Mouse (Mus musculus): Measurements from ENCODE around the gene Zbtb20.

Zbtb20 gene

DNA sequence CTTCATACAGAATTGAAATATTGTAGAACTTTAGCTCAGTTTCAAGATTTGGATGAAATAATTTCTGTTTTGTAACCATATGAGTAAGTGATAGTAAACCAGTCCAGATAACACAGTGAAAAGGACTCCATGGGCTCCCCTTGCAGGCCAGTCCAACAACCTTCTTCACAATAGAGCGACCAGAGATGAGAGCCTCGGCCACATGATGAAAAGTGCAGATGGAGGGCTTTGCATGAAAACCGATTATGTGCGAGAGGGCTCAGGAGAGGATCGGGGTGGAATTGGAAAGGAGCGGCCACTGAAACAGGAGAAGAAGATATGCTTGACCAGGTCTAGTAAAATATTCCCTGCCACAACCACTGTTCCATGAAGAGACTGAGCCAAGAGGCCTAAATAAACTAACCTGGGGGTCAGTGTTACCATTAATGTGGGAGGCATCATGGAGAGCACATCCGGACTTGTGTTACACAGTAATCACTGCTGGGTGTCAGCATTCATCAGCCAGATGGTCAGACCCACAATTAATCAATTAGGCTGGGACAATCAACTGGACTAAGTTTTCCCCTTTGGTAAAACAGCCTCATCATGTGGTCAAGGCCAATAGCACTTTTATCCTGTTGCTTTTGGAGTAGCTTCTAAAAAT, 485.3 kb downstream of the Zbtb20 start:
- DNase-seq (ENCODE audit: low read depth, low spot score) = no peak

DNA sequence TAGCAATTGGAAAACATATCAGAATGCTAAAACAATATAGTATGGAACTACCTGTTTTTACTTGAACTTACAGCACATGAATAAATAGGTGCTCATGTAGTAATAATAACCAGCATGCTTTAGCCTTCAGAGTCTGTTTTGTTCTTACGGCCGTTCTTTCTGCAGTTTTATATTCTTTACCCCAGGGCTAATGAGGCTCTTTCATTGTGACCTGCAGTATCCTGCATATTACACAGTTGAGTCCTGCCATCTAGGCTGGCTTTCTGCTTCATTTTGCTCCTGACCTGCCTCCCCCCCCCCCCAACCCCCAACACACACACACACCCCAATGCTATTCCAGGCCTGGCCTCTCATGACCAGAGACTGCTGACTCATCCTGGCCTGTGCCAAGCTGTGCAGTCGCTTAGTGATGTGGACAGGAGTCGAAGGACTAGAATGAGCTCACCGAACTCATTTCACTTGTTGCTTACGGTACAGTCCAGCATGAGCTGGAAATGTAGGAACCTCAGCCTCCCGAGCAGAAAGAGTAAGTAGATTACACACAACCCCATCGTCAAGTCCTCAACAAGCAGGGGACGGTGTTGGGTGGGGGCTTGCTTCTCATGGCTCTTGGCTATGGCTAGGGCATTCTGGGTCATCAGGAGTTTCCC, 487.1 kb downstream of the Zbtb20 start:
- no peak for DNase-seq (ENCODE audit: low read depth, low spot score)

GRCm38 (mm10) chr16:43363316-43363715, 487.6 kb downstream of the Zbtb20 start:
- DNase-seq (ENCODE audit: low read depth, low spot score) = no peak

- no peak for DNase-seq (ENCODE audit: low read depth, low spot score)
Observed at GRCm38 (mm10) chr16:43363751-43364515, 488.3 kb downstream of the Zbtb20 start.

DNA sequence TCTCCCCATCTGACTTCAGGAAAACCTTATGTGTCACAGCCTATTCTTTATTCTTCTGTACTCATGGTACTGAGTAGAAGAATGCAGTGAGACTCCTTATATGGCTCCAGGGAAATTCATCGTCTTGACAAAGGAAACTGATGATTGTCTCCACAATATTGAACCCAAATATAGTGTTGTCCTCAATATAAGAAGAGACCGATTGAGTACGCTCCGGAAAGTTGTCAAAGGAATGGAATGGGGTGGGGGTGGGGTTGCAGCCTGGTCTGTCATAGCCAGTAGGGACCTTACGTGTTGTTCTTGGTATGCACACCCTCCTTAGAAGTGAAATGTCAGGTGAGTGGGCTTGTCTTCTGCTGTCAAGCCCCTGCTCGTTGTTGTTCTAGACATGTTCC, 488.8 kb downstream of the Zbtb20 start:
- no peak for DNase-seq (ENCODE audit: low read depth, low spot score)

DNA sequence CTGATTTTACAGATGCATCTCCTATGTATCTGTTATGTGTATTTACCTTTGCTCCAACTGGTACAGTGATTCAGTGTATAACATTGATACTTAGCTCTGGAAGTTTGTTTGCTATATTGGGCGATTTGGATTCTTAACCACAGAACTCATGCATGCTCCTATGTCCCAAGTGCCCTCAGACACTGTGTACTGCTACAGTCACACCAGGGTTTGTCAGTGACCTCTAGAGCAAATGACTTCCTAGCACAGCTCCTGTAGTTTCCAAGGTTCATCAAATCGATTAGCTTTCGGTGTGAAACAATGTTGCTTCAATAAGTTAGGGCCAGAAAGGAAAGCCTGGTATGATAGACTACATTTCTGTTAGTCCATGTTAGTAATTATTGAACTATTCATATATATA, 489.6 kb downstream of the Zbtb20 start:
- DNase-seq (ENCODE audit: low read depth, low spot score) = no peak

DNA sequence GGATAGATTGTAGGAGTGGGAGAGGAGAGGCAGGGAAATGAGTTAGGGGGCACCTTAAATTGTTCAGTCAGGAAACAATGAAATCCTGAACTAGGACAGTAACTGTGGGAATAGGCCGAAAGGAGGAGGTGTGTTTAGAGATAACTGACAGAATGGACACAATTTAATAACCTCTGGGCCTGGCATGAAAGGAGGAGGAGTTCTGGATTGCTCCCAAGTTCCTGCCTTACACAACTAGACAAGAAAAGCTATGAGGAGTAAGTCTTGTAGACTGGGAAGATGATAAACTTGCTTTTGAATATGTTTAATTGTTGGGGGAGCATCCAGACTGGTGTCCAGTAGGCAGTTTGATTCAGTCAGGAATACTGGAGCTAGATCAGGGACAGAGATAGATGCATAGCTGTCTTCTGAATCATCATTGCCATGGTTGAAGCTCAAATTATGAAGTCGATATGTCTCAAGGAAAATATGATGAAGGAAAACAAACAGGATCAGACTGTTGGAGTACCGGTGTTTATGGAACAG, 494.9 kb downstream of the Zbtb20 start:
- no peak for DNase-seq (ENCODE audit: low read depth, low spot score)

DNA sequence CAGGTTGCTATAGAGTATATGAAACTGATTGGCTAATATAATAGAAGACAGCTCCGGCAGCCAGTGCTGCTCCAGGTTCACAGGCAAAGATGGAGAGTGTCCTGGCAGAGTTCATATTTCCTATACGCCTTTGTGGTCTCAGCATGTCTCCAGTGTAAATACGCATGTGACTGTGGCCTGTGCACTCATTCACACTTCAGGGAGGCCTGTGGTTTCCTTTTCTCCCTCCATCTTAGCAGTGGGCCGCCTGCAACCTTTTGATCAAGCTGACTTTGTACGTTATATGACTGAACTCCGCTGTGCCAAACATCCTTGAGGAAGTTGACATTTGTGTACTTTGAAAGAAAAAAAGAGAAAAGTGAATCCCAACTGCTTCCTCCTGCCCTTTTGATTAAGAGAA, 501.1 kb downstream of the Zbtb20 start:
- no peak for DNase-seq (ENCODE audit: low read depth, low spot score)

DNA sequence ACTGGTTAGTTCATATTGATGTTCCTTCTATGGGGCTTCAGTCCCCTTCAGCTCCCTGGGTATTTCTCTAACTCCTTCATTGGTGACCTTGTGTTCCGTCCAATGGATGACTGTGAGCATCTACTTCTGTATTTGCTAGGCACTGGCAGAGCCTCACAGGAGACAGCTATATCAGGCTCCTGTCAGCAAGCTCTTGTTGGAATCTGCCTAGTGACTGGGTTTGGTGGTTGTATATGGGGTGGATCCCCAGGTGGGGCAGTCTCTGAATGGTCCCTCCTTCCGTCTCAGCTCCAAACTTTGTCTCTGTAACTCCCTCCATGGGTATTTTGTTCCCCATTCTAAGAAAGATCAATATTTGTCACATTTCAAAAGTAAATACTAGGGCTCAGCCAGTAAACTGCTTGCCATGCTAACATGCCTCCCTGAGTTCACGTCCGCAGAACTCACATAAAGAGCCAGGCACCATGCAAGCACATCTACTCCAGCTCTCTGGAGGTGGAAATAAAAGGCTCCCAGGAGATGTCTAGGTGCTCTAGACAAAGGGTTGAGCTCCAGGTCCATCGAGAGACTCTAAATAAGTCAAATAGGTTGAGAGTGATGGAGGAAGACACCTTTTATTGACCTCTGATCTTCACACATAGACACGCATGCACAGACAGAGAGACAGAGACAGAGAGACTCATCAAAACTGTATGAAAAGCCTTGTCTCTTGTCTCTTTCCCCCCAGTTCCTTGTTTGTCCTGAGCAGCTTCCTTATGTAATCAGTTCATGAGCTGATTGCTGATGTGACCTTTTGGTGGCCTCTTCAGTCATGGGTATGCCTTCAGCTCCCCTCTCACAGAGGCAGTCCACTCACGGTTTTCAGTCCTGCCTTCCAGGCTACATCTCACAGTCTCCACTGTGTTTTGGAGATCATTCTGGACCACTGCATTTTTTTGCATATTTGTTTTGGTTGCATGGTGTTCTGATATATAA, 504.0 kb downstream of the Zbtb20 start:
- no peak for DNase-seq (ENCODE audit: low read depth, low spot score)

- no peak for DNase-seq (ENCODE audit: low read depth, low spot score)
Observed at GRCm38 (mm10) chr16:43381183-43381582, 505.5 kb downstream of the Zbtb20 start.

GRCm38 (mm10) chr16:43383149-43383740, 507.6 kb downstream of the Zbtb20 start:
- no peak for DNase-seq (ENCODE audit: low read depth, low spot score)

DNA sequence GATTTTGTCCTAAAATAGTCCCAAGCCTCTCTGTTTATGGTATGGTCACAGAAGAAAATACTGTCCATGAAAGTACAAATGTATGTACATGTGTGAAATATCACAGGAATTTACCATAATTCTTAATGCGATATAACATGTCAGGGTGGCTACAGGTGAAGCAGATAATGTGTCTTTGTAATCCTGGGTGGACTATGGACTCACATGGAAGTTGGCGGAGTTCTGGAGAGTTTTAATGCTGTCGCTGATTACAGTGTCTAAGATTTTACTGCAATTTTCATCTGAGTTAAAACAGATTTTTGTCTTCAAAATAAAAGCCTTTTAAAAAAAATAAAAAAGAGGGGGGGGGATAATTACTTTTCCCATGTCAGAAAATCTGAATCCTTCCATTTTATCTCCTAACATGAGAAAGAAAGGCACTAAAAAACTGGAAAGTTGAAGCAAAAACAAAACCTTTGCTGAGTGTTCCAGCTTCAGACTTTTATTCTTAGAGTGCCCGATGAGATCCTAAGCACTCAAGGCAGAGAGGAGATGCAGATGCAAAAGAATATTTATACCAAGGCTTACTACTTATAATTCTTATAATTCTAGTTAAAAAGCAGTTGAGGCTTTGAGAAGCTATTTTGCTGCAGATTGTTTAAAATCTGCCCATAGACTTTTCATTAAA, 509.4 kb downstream of the Zbtb20 start:
- DNase-seq (ENCODE audit: low read depth, low spot score) = no peak

GRCm38 (mm10) chr16:43385620-43386210, 510.0 kb downstream of the Zbtb20 start:
- DNase-seq (ENCODE audit: low read depth, low spot score) = no peak

DNA sequence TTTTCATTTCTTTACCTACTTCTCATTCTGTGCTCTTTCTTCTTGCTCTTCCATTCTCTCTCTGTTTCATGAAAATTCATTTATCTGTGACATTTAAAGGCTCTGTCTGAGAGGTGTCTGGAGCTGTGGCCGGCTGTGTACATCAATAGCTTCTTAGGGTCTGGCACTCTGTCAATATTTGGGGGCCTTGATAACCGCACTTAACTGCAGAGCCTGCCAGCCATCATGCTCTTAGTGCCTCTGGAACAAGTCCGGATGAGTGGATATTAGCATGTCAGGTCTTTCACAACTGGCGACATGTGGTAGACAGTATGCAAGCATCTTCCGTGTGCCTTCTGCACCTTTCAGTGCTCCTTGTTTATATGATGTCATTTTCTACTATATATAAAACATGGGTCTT, 510.7 kb downstream of the Zbtb20 start:
- no peak for DNase-seq (ENCODE audit: low read depth, low spot score)

- no peak for DNase-seq (ENCODE audit: low read depth, low spot score)
Observed at GRCm38 (mm10) chr16:43388389-43388788, 512.7 kb downstream of the Zbtb20 start.

- DNase-seq (ENCODE audit: low read depth, low spot score) = no peak
Observed at GRCm38 (mm10) chr16:43390387-43390786, 514.7 kb downstream of the Zbtb20 start.

DNA sequence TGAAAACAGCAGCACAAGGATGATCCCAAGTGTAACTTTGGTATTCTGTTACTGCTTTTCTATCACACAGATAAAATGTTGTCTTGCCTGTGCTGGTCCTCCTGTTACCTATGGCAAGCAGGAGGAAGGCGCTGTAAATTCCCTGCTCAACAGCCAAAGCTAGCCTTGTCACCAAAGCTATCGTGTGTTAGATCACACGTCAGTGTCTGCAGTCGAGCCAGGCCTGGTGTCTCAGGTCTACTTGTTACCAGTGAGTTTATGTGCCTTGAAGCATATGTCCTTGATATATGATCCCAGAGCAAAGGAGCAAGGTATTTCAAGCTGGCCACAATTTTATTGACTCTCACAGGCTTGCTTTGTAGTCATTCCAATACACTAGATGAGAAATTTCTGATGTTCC, 517.7 kb downstream of the Zbtb20 start:
- no peak for DNase-seq (ENCODE audit: low read depth, low spot score)

GRCm38 (mm10) chr16:43394013-43394568, 518.4 kb downstream of the Zbtb20 start:
- DNase-seq (ENCODE audit: low read depth, low spot score) = no peak

- no peak for DNase-seq (ENCODE audit: low read depth, low spot score)
Observed at GRCm38 (mm10) chr16:43394760-43395159, 519.1 kb downstream of the Zbtb20 start.

Measured in WW6 (cell line).